Mouse (Mus musculus) left cerebral cortex, postnatal 10 days (tissue): ENCODE results near the gene Samd4b. TPM values are rescaled to one million over a fixed set of nuclear protein-coding genes. Genes with fewer than 3 reads are reported as not detected.

Source experiments
- DNase-seq, 2 experiments: peaks; one replicate each; pipeline ENCODE4 v3.0.0; 2021 to 2022; ENCODE audit warnings: low spot score in 2 of 2, mixed read lengths in 1 of 2; ENCODE audit errors: extremely low spot score in 1 of 2
- intact Hi-C: fragments of 180-260 bp; cut with DNase I; formaldehyde crosslinking; loops from one replicate; pipeline ENCODE4 v1.15.1; 2025
- total RNA-seq, 2 experiments: library from RNA; stranded (reverse); gene quantifications; 2 replicates each; pipeline ENCODE4 v1.2.3; 2021

The Samd4b gene
- total RNA-seq, 2 experiments from 2014 or later = 55.9 to 58.4 TPM

DNA sequence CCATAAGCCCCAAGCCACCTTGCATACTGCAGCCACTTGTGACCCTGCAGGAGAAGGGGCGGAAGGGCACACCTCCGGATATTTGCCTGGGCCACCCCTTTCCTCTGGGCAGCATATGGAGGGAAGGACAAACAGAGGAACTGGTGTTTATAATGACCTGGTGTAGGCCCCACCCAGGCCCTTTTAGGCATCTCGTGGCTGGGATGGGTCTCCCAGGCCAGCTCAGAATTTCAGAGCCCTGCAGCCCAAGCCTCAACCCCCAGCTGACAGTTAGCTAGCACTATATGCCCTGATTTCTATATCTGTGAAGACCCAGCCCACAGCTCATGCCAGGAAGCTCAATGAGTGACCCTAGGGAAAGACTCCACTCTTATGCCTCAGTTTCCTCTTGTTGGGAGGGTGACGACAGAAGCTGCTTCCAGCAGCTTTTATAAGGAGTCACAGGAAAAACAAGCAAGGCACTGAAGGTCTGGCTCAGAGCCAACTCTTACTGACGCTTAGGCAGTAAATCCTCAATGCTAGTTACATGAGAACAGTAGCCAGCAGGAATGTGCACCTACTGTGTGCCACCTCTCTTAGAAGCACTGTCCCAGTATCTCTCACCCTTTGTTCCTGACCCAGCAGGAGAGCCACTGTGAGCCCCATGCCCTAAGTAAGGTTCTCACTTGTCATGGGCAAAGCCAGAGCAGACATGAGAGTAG lies 26.8 kb downstream of the Samd4b start:
- no peak for DNase-seq
- intact Hi-C loops = no loop called here

GRCm38 (mm10) chr7:28570291-28570981 lies 27.5 kb downstream of the Samd4b start:
- no peak for DNase-seq

DNA sequence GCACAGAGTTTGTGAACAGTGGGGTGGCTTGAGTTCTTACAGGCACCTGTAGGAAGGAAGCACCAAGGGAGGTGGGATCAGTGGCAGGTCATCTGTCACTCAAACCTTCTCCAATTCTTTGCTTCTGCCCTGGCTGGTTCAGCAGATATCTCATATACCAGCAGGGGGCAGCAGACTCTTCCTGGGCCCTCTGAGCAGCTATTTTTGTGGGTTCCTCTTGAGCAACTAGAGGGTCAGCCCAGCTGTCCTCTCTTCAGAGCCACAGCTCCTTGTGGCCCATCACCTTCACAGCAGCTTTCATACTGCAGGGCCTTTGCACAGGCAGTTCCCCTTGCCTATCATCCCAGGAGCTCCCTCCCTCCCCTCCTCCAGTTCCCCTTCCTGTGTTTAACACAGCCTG lies 29.7 kb downstream of the Samd4b start:
- no peak for DNase-seq
- intact Hi-C loops = loop anchor here (2.0 kb wide), 1 partner anchor 33 kb away; no protein-coding TSS in a partner anchor

More at GRCm38 (mm10) chr7:28570291-28570981, 27.5 kb downstream of the Samd4b start:
- intact Hi-C loops = no loop called here

DNA sequence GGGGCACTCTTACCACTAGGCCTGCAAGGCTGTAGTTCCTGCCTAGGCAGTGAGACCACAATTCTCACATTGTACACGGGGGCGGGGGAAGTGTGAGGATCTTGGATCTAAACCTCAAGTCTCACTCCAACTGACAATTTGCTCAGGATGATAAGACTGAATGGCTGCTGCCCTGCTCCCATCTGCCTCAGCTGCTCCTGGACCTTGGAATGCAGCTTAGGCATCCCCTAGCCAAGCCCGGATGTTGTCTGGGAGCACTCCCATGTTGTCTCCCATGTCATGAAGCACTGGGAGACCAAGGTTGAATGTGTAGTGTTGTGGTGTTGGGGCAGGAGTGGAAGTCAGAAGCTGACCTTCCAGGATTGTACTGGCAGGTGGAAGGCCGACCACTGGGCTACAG lies 30.4 kb downstream of the Samd4b start:
- intact Hi-C loops = no loop called here
- DNase-seq = no peak

- intact Hi-C loops = no loop called here
These were observed 32.5 kb downstream of the Samd4b start for GRCm38 (mm10) chr7:28565407-28565806.

DNA sequence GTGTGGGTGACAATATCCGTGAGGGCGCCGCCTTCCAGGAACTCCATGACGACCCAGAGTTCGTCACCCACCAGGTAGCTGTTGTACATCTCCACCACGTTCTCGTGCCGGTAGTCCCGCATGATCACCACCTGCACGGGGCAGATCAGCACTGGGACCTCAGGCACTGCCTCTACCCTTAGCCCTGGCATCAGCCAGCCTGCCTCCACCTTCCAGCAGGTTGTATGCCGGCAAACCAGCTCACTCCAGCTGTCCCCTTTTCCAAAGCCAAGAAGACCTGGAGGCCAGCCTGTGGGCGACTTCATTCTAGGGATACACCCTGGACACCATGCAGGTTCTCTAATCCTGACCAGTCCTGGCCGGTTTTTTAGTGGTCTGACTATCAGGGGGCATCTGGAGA lies 35.0 kb downstream of the Samd4b start:
- intact Hi-C loops = no loop called here
- DNase-seq = no peak

More at GRCm38 (mm10) chr7:28565407-28565806, 32.5 kb downstream of the Samd4b start:
- DNase-seq = no peak

DNA sequence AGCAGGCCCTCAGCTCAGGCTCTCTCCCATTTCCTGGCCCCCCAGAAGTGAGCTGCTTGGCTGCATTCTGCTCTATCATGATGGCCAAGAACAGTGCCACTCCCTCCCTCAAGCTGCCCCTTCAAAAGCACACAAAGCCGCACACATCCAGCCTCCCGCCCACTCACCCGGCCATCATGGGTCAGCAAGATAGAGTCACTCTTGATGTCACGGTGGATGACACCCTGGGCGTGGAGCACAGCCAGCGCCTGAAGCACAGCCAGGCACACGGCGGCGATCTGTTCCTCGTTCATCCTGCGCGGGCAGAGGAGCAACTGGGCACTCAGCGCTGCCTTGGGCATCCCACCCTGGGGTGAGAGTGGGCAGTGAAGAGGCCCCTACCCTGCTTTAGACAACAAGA lies 35.6 kb downstream of the Samd4b start:
- DNase-seq = no peak

GRCm38 (mm10) chr7:28561967-28562366 lies 36.0 kb downstream of the Samd4b start:
- DNase-seq = no peak
- intact Hi-C loops = no loop called here

More for the DNA sequence above, 35.6 kb downstream of the Samd4b start:
- intact Hi-C loops = no loop called here

- intact Hi-C loops = no loop called here
These were observed 37.1 kb downstream of the Samd4b start for GRCm38 (mm10) chr7:28560856-28561255.

DNA sequence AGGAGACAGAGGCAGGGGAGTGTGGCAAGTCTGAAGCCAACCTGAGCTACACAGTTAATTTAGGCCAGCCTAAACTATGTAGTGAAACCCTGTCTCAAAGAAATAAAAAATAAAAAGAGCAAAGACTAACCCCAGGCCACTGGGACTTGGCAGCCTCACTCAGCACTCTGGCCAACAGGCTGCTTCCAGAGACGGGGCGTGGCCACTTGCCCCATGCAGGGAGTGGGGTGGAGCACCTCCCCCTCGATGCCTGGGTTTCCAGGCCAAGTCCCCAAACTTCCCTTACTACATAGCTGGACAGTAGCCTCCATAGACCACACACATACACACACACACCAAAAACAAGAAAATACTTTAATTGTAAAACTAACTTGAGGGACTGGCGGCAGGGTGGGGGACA lies 39.5 kb downstream of the Samd4b start:
- intact Hi-C loops = no loop called here
- DNase-seq = peak in 1 of 2 experiments; percentile 72

More at GRCm38 (mm10) chr7:28560856-28561255, 37.1 kb downstream of the Samd4b start:
- DNase-seq = no peak

DNA sequence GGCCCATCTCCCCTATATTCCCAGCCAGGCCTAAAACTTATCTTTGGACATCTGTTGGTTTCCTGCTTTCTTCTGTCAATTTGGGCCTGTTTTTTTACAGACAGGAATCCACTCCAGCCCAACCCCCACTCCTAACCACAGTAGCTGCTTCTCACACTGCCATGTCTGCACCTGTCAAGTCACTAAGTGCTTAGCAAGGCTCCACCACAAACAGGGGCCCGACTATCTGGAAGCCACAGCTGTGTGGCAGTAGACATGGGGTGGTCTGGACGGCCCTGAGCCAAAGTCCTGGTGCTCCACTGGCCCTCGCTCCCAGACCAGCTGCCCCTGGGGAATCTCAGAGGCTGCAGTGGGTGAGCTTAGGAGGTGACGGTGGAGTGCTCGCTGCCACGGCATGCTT lies 40.2 kb downstream of the Samd4b start:
- intact Hi-C loops = no loop called here
- DNase-seq = no peak

GRCm38 (mm10) chr7:28557069-28557468 lies 40.9 kb downstream of the Samd4b start:
- intact Hi-C loops = no loop called here

DNA sequence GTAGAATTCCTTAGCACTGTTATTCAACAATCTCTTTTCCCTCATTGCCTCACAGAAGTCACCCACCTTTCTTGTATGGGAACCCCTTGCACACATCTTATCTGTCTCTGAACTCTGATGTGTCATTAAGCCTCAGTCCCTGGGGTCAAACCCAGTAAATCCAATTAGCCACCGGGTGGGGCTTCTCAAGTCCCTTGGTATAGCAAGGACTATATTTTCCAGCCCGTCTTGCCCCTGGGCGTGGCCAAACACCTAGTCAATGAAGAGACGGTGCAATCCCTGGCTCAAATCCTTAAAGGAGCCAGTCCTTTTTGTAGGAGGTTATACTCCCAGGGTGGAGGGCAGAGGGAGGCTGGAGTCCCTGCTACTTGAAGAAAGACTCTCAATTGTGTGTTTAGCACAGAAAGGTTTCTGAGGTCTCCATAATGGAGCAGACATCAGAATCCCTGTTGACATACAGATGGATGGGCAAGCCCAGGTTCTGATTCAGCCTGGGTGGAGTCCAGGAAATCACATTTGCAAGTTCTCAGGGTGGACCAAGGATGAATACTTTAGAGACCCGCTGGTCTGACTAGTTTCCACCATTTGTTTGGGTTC lies 41.9 kb downstream of the Samd4b start:
- intact Hi-C loops = no loop called here
- DNase-seq = no peak

More at GRCm38 (mm10) chr7:28557069-28557468, 40.9 kb downstream of the Samd4b start:
- DNase-seq = no peak

DNA sequence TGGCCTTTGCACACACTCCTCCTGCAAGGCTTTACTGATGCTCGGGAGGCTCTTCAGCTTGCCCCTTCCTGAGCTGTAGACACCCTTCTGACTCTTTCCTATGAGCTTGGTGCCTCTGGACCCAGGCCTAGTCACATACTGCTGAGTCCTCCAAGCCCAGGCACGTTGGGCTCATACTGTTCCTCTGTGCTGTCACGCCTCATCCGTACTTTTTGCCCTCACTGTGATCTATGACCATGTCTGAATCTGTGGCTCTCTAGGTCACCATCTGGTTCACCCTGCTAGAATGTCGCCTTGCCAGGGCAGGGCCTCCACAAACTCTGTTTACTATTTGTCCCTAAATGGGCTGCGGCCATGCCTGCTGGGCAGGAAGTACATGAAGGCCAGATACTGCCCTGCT lies 44.9 kb downstream of the Samd4b start:
- intact Hi-C loops = no loop called here

DNA sequence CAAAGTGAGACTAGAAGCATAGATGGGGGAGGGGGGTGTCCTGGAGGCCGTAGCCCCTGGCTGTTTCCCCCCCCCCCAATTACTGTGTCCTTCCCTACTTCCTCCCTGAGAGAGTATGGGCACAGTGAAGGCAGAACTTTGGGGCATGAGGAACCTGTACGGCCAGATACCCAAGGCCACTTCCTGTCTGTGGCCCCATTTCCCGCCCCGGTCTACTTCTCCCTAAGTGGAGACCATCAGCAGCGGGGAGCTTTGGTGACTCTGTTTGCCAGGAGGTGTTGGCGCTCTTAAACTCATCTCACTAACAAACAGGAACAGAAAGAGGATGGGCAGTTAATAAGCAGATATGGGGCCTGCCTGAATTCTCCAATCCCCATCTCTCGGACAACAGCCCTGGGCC lies 50.3 kb downstream of the Samd4b start:
- intact Hi-C loops = no loop called here
- no peak for DNase-seq

More for the DNA sequence above, 44.9 kb downstream of the Samd4b start:
- no peak for DNase-seq

GRCm38 (mm10) chr7:28547154-28547553 lies 50.8 kb downstream of the Samd4b start, which contains the start of gene Nccrp1:
TSS of gene Nccrp1 (minus strand) at chr7:28547254.
- DNase-seq = no peak
- intact Hi-C loops = no loop called here

DNA sequence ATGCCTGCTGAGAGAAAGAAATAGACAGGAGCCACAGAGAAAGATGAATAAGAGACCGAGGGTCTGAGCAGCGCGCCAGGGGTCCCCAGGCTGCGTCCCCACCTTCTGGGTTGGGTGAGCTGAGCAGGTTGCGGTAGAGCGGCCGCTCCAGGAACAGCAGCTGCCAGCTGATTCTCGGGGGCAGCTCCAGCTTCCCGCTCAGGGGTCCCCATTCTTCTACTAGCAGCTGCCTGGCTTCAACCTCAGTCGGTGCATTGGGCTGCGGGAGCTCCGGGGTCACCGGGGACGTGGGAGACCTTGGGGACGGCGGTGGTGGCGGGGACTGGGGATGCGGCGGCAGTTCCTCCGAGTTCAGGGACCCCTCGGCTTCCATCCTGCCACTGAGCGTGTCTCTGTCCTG lies 51.3 kb downstream of the Samd4b start:
- no peak for DNase-seq
- intact Hi-C loops = no loop called here

DNA sequence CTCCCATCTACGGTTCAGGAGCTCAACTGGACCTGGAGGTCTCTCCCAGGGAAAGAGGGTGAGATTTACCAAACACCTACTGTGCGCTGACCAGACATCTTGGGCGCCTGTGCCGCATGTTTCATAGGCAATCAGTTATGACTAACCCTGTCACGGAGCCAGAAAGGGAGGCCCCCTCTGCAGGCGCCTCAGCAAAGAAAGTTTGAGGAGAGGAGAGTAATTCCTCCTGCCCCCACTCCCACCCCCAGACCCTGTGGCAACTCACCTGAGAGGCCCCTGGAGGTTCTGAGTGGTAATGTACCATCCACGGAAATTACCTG lies 52.1 kb downstream of the Samd4b start:
- no peak for DNase-seq
- intact Hi-C loops = no loop called here

DNA sequence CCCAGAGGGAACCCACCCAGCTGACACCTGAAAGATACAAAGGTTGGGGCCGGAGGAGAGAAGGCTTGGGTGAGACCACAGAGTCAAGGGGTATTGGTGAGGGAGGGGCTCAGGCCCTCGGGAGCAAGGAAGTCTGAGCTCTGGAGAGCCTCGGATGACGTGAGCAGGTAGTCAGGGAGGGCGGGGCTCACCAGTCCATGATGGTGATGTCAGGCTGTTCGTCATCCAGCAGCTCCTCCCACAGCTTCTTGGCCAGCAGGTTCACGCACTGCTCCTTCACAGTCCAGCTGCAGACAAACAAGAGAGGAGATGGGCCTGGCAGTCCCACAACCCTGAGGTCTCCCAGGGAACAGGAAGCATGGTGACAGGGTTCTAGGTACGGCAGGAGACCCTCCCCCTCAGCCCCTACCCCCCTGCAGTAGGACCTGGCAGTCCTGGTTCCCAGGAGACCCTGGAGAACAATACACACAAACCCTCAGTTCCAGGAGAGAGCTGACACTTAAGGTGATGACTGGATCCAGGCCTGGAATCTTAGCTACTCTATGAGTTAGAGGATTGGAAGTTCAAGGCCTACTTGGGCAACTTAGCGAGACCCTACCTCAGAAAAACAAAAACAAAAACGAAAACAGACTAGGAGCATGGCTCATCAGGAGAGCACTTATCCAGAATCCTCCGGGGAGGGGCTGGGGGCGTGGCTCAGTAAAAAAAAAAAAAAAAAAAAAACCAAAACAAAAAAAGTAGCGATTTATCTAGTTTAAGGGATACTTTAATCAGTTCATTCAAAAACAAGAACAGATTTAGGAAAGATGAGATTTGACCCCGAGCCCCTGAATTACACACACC lies 52.7 kb downstream of the Samd4b start:
- intact Hi-C loops = no loop called here

More for the DNA sequence above, 52.7 kb downstream of the Samd4b start:
- no peak for DNase-seq
